Mouse (Mus musculus): ENCODE results near the gene Zcchc12. TPM values are rescaled to one million over a fixed set of nuclear protein-coding genes. Genes with fewer than 3 reads are reported as not detected.

The Zcchc12 gene
- total RNA-seq (2021), result under 1 TPM in 1 of 2 experiments, not detected in 1; 0.13 TPM
- long read RNA-seq, experiment 1, result 0 reads
- long read RNA-seq, experiment 2, result 0 reads

DNA sequence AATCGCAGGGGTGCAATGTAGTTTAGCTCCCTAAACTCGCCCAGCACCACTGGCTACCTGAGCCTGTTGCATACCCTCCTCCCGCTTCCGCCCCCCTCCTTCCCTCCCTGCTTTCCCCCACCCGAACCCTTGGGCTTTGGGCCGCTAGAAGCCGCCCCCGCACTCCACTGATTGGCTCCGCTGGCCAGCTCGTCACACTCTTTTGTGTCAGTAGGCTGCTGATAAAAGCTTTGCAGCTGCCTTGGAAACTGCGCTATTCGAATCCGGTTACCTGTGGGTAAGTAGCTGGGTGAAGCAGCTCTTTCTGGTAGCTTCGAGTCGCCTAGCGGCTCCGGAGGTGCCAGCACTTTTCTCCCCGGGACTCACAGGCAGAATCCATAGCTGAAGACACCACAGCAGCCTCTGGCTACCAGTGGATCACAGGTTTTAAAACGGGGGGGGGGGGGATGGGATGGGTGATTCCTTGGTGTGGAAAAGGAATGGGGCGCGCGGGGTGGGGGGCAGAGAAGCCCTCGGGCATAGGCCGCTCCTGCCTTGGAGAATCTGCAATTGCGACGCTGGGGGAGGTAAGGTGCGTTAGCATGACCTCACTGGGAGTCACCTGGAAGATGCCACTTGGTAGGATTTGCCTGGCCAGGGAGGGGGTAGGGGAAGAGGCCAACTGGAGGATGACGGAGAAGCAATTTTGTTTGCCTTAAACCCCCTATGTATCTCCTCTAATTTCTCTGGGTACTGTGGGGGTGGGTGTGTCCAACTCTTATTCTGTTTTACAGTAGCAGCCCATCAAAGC is at the start of gene Zcchc12:
Gene Zcchc12, plus strand, starts transcription at position 169 of the 790 bp plus-strand sequence.
- peak; percentile 1 to 5 for DNase-seq

DNA sequence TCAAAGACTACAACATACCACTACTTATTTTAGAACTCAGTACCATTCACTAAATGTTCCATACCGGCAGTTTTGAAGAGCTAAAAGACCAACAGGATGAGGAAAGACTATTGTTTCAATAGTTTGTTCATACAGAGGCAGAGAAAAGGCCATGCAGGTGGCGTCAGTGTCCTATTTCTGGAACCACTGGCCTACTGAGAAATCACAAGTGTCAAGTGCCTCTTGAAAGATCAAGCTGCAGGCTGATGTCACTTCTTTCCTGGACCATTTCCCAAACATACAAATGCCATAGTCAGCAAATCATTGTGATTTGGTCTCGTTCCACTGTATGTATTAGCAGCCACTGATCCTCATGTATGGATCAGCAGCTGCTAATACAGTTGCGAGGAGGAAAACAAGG is 49.0 kb upstream of the Zcchc12 start:
- DNase-seq, result peak; percentile 45 to 55

- DNase-seq, result no peak
Observed at GRCm38 (mm10) chrX:36150100-36150499, 45.6 kb upstream of the Zcchc12 start.

DNA sequence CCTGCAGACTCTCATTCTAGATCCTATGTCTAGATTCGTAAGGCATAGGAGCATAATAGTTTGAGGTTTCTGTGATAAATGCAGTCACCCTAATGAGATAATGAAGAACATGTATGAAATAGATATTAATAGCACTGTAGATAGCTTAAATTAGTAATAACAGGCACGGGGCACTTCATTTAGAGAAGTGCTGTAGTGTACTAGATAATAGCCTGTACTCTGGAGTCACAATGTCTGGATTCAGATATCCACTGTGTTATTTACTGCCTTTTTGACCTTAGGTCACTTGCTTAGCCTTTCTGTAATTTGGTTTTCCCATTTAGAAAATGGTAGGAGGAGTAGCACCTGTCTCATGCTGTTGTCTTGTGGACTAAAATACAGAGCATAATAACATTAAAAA is 39.0 kb upstream of the Zcchc12 start:
- DNase-seq, result no peak

- DNase-seq, result peak; percentile 15 to 54
Observed at GRCm38 (mm10) chrX:36161567-36161966, 34.1 kb upstream of the Zcchc12 start.

- DNase-seq, result peak; percentile 40 to 74
Observed at GRCm38 (mm10) chrX:36183625-36184024, 12.1 kb upstream of the Zcchc12 start.

DNA sequence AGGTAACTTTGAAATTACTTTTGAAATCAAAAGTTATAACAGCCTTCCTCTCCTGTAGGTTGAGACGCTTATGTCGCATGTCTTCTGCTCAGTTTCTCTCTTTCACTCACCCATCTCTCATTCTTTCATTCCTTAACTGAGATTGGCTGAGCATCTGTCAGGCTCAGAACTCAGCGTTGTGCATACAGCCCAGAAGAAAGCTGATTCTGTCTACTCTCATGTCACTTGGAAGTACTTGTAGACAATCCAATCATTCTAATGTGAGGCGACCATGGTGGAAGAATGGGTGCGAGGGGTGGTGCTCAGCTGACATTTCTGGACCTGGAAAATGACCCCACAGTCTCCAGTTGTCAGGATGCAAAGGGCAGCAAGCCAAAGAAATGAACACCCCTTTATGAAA is 9.7 kb upstream of the Zcchc12 start:
- no peak for DNase-seq

DNA sequence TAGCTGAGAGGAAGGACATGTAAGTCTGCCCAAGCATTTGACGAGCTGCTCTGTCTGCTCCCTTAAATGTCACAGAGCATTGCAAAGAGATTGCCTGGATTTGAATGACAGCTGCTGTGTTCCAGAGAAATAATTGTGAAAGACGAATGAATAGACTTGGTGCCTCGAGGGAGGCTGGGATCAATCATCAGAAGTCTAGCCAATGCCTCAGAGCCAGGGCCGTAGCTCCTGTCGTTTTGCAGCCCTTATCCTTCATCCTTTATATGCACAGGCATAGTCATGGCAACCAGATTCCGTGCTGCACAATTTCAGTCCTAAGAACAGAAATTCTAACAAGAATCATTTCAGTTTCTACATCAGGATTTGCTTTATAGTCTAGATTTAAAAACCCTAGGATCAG is 9.3 kb upstream of the Zcchc12 start:
- DNase-seq, result no peak

- no peak for DNase-seq
Observed at GRCm38 (mm10) chrX:36193951-36194350, 1.8 kb upstream of the Zcchc12 start.

DNA sequence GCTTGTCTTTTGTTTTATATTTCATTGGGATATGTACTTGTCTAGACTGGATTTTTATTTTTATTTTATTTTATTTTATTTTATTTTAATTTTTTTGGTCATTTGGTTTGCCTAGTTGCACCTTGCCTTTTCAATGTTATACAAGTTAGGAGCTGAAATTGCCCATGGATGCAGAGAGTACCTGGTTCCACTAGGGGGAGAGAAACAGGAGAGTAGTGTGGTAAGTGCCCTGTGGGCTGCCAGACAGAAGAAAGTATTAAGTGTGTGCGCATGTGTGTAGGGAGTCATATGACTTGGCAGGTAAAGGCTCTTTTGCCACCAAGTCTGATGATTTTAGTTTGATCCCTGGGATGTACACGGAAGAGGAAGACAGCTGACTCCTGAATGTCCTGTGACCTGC is 13.8 kb downstream of the Zcchc12 start:
- no peak for DNase-seq

DNA sequence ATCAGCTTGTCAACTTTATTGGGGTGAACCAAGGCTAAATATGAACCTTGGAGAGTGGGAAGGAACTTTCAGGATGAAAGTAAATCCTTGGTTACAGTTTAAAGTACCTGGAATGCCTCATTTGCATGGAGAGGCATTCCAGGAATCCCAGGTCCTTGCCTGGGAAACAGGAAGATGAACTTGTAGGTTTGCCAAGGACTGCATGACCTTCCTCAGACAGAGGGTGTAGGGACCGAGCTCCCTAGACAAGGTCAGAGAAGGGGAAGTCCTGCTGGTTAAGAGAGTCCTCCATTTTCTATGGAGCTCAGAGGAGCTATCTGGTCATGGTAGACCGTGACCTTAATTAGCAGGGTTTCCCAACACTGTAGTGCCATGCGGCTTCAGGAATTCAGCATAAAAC is 15.5 kb downstream of the Zcchc12 start:
- DNase-seq, result no peak

DNA sequence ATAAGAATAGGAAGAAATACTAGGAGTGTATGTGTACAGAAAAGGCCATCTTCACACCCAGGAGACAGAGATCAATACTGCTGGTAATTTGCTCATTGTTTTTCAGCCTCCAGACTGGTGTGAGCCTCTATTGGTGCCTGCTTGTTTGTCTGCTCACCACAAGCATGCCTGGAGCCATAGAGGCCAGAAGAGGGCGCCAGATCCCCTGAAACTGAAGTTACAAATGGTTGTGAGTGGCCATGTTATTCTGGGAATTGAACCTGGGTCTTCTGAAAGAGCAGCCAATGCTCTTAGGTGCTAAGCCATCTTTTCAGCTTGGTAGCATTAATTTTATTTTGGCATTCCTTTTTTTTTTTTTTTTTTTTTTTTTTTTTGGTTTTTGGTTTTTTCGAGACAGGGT is 25.7 kb downstream of the Zcchc12 start:
- no peak for DNase-seq

DNA sequence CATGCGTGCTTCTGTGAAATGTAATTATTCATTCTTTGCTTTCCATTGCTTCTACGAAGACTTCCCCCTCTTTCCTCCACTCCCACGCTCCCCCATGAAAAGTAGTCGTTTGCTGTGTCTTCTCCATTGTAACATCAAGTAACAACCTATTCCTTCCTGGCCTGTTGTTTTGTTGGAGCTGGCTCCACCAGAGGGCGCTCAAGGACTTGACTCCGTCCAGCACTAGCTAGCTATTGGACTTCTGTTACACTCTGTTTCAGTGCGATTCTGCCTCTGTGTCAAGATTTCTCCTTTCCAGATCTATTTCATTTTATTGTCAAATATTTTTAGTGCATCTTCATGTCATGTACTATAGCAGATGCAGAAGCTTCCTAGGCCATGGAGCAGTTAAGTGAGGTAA is 30.1 kb downstream of the Zcchc12 start:
- DNase-seq, result peak; percentile 50 to 83

- peak; percentile 6 to 59 for DNase-seq
Observed at GRCm38 (mm10) chrX:36226577-36226976, 30.9 kb downstream of the Zcchc12 start.

GRCm38 (mm10) chrX:36228861-36229260 is 33.2 kb downstream of the Zcchc12 start:
- DNase-seq, result peak; percentile 19 to 32

GRCm38 (mm10) chrX:36229273-36229672 is 33.6 kb downstream of the Zcchc12 start:
- DNase-seq, result peak; percentile 5 to 7

DNA sequence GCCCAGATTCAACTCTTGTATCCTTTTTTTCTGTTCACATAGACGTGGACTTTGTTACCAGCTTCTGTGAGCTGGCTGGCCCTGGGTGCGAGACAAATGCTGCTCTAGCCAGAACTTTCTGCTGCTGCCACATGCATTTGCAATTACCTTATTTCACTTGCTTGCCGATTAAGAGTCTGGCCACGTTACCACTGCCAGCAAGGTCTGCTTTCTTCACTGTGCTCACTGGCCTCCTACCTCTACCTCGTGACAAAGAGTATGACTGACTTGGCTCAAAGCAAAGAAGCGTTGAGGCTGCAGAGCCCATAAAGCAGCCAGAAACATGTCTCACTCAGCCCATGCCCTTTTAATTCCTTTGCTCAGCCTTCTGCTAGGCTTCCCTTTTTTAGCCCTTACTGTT is 39.9 kb downstream of the Zcchc12 start:
- DNase-seq, result no peak

Other genes starting within 250 kb of the Zcchc12 start
- 10 to 100 TPM; 28.3 to 31.5 TPM for gene Il13ra1, start 83.8 kb upstream of the Zcchc12 start, total RNA-seq (2021)
- gene Lonrf3, start 132.4 kb downstream of the Zcchc12 start, total RNA-seq (2021), result 1 to 10 TPM; 1.1 to 1.2 TPM
- gene Gm6268, start 205.4 kb downstream of the Zcchc12 start, total RNA-seq (2021), result not detected

All from heart, adult 18-20 months (tissue).